Mouse (Mus musculus) liver, embryonic 12.5 days (tissue): ENCODE measurements at regions not wholly inside any gene's neighbourhood (a gene's known extent, or its start where the extent isn't known, plus 50 kb on each side); places are given as distances from the start of the nearest gene placed in this dataset.

Experiments used
- ATAC-seq: fragments of 200-750 bp; cut with Nextera tagmentation; 2 replicates; pipeline ENCODE4 v1.8.0; 2017; ENCODE audit warnings: moderate number of reproducible peaks, mild to moderate bottlenecking, moderate library complexity
- H3K27ac ChIP-seq: fragments of 300-500 bp; sonication (generic); 2 replicates; pipeline ENCODE4 v1.5.1; 2016; ENCODE audit warnings: mild to moderate bottlenecking
- H3K27me3 ChIP-seq: fragments of 300-500 bp; sonication (generic); replicated peaks from 2 replicates; pipeline ENCODE4 v1.6.1; 2016; ENCODE audit warnings: mild to moderate bottlenecking, moderate library complexity
- H3K36me3 ChIP-seq: fragments of 300-500 bp; sonication (generic); 2 replicates; pipeline ENCODE4 v1.6.1; 2016; ENCODE audit warnings: mild to moderate bottlenecking, moderate library complexity
- H3K4me1 ChIP-seq: fragments of 300-500 bp; sonication (generic); 2 replicates; pipeline ENCODE4 v1.6.1; 2016
- H3K4me2 ChIP-seq: fragments of 300-500 bp; sonication (generic); 2 replicates; pipeline ENCODE4 v1.6.1; 2016; ENCODE audit warnings: mild to moderate bottlenecking, moderate library complexity
- H3K4me3 ChIP-seq: fragments of 300-500 bp; sonication (generic); 2 replicates; pipeline ENCODE4 v1.5.1; 2016; ENCODE audit warnings: mild to moderate bottlenecking, moderate library complexity
- H3K9ac ChIP-seq: fragments of 300-500 bp; sonication (generic); 2 replicates; pipeline ENCODE4 v1.6.1; 2016; ENCODE audit warnings: mild to moderate bottlenecking, moderate library complexity
- H3K9me3 ChIP-seq: fragments of 300-500 bp; sonication (generic); replicated peaks from 2 replicates; pipeline ENCODE4 v1.6.1; 2016; ENCODE audit warnings: mild to moderate bottlenecking, moderate library complexity
- WGBS: fragments of 180-500 bp; shearing (Covaris S2); methylation state at CpG from one replicate; pipeline ENCODE4 v1.1.7; 2016; ENCODE audit not compliant: insufficient replicate concordance; 5-methylcytosine and 5-hydroxymethylcytosine counted together

GRCm38 (mm10) chr14:14599990-14600389 lies 102.1 kb upstream of the Slc4a7 start:
- H3K9ac ChIP-seq, result no peak overlapping the region
- H3K4me3 ChIP-seq, result no peak overlapping the region
- WGBS, result 29% methylated on average over 6 of the region's 6 CpGs
- no peak for ATAC-seq
- H3K4me2 ChIP-seq, result no peak overlapping the region
- H3K4me1 ChIP-seq, result no peaks in the 10 kb centered on the region
- no peaks in the 10 kb centered on the region for H3K27me3 ChIP-seq
- no peaks in the 10 kb centered on the region for H3K9me3 ChIP-seq
- no peaks in the 10 kb centered on the region for H3K36me3 ChIP-seq
- no peak overlapping the region for H3K27ac ChIP-seq

GRCm38 (mm10) chr14:14603439-14603838 lies 98.6 kb upstream of the Slc4a7 start:
- Histone ChIP-seq H3K27me3 (no peaks in the 10 kb centered on the region), H3K4me2 (no peak overlapping the region), H3K4me1 (no peaks in the 10 kb centered on the region), H3K27ac (no peak overlapping the region), H3K9ac (no peak overlapping the region), H3K4me3 (no peak overlapping the region), H3K36me3 (no peaks in the 10 kb centered on the region), H3K9me3 (no peaks in the 10 kb centered on the region)
- WGBS, result 46% methylated on average over 1 of the region's 1 CpGs
- no peak for ATAC-seq

- Histone ChIP-seq H3K4me2 (no peak overlapping the region), H3K27me3 (no peaks in the 10 kb centered on the region), H3K36me3 (no peaks in the 10 kb centered on the region), H3K4me3 (no peak overlapping the region), H3K4me1 (no peaks in the 10 kb centered on the region), H3K9ac (no peak overlapping the region), H3K9me3 (no peaks in the 10 kb centered on the region), H3K27ac (no peak overlapping the region)
- ATAC-seq, result no peak
- WGBS, result 68% methylated on average over 3 of the region's 3 CpGs
Observed at GRCm38 (mm10) chr14:14607074-14607473, 95.0 kb upstream of the Slc4a7 start.

GRCm38 (mm10) chr14:14612245-14612644 lies 89.8 kb upstream of the Slc4a7 start:
- Histone ChIP-seq H3K4me1 (no peaks in the 10 kb centered on the region), H3K36me3 (no peaks in the 10 kb centered on the region), H3K4me3 (no peak overlapping the region), H3K27ac (no peak overlapping the region), H3K4me2 (no peak overlapping the region), H3K27me3 (no peaks in the 10 kb centered on the region), H3K9me3 (no peaks in the 10 kb centered on the region), H3K9ac (no peak overlapping the region)
- ATAC-seq, result no peak
- 63% methylated on average over 3 of the region's 3 CpGs for WGBS

- Histone ChIP-seq H3K36me3 (no peaks in the 10 kb centered on the region), H3K27ac (no peak overlapping the region), H3K4me2 (no peak overlapping the region), H3K4me3 (no peak overlapping the region), H3K27me3 (no peaks in the 10 kb centered on the region), H3K9me3 (no peaks in the 10 kb centered on the region), H3K4me1 (no peaks in the 10 kb centered on the region), H3K9ac (no peak overlapping the region)
- ATAC-seq, result no peak
- WGBS, result 68% methylated on average over 5 of the region's 5 CpGs
Observed at GRCm38 (mm10) chr14:14620316-14620715, 81.8 kb upstream of the Slc4a7 start.

- peaks cover 19% of the 10 kb centered on the region for H3K4me1 ChIP-seq
- H3K27ac ChIP-seq, result no peak overlapping the region
- WGBS, result 56% methylated on average over 1 of the region's 1 CpGs
- no peaks in the 10 kb centered on the region for H3K36me3 ChIP-seq
- H3K27me3 ChIP-seq, result no peaks in the 10 kb centered on the region
- no peak overlapping the region for H3K9ac ChIP-seq
- no peak overlapping the region for H3K4me3 ChIP-seq
- H3K9me3 ChIP-seq, result no peaks in the 10 kb centered on the region
- no peak for ATAC-seq
- H3K4me2 ChIP-seq, result no peak overlapping the region
Observed at GRCm38 (mm10) chr14:14628673-14629072, 73.4 kb upstream of the Slc4a7 start.

- H3K9me3 ChIP-seq, result no peaks in the 10 kb centered on the region
- H3K4me1 ChIP-seq, result peaks cover 21% of the 10 kb centered on the region
- no peaks in the 10 kb centered on the region for H3K36me3 ChIP-seq
- ATAC-seq, result peak; percentile 51; the same call in 1 of the 2 replicates
- H3K27me3 ChIP-seq, result no peaks in the 10 kb centered on the region
- 22% methylated on average over 6 of the region's 6 CpGs for WGBS
- no peak overlapping the region for H3K27ac ChIP-seq
- H3K4me3 ChIP-seq, result no peak overlapping the region
- peak overlapping the region; percentile 71 for H3K4me2 ChIP-seq
- no peak overlapping the region for H3K9ac ChIP-seq
Observed at GRCm38 (mm10) chr14:14631750-14632149, 70.3 kb upstream of the Slc4a7 start.

GRCm38 (mm10) chr14:14632471-14632870 lies 69.6 kb upstream of the Slc4a7 start:
- Histone ChIP-seq H3K4me3 (peak overlapping the region; percentile 44), H3K36me3 (no peaks in the 10 kb centered on the region), H3K27ac (no peak overlapping the region), H3K9ac (no peak overlapping the region), H3K4me2 (peak overlapping the region; percentile 71), H3K9me3 (no peaks in the 10 kb centered on the region), H3K27me3 (no peaks in the 10 kb centered on the region), H3K4me1 (peaks cover 21% of the 10 kb centered on the region)
- 3% methylated on average over 15 of the region's 15 CpGs for WGBS
- no peak for ATAC-seq

- H3K4me2 ChIP-seq, result peak overlapping the region; percentile 71
- peak overlapping the region; percentile 27; the same call in 1 of the 2 replicates for H3K9ac ChIP-seq
- no peaks in the 10 kb centered on the region for H3K27me3 ChIP-seq
- peak; percentile 36; the same call in 1 of the 2 replicates for ATAC-seq
- H3K4me1 ChIP-seq, result peaks cover 21% of the 10 kb centered on the region
- no peaks in the 10 kb centered on the region for H3K9me3 ChIP-seq
- no peaks in the 10 kb centered on the region for H3K36me3 ChIP-seq
- 5% methylated on average over 22 of the region's 22 CpGs for WGBS
- H3K4me3 ChIP-seq, result peak overlapping the region; percentile 44
- no peak overlapping the region; the same call in 1 of the 2 replicates for H3K27ac ChIP-seq
Observed at GRCm38 (mm10) chr14:14632951-14633931, 68.8 kb upstream of the Slc4a7 start.

- Histone ChIP-seq H3K27me3 (no peaks in the 10 kb centered on the region), H3K4me3 (no peak overlapping the region), H3K4me1 (peaks cover 21% of the 10 kb centered on the region), H3K4me2 (no peak overlapping the region), H3K36me3 (no peaks in the 10 kb centered on the region), H3K27ac (no peak overlapping the region), H3K9me3 (no peaks in the 10 kb centered on the region), H3K9ac (no peak overlapping the region)
- no peak for ATAC-seq
- WGBS, result 19% methylated on average over 2 of the region's 2 CpGs
Observed at GRCm38 (mm10) chr14:14634021-14634420, 68.1 kb upstream of the Slc4a7 start.

GRCm38 (mm10) chr14:14639102-14640015 lies 62.7 kb upstream of the Slc4a7 start:
- Histone ChIP-seq H3K4me2 (no peak overlapping the region), H3K36me3 (no peaks in the 10 kb centered on the region), H3K9ac (no peak overlapping the region), H3K27ac (no peak overlapping the region), H3K4me1 (0 out of 2 replicates have a peak, but pooled peaks cover 6% of the 10 kb centered on the region), H3K4me3 (no peak overlapping the region), H3K27me3 (no peaks in the 10 kb centered on the region), H3K9me3 (no peaks in the 10 kb centered on the region)
- ATAC-seq, result no peak
- WGBS, result 63% methylated on average over 7 of the region's 7 CpGs

- no peak overlapping the region for H3K4me3 ChIP-seq
- H3K9ac ChIP-seq, result no peak overlapping the region
- H3K9me3 ChIP-seq, result no peaks in the 10 kb centered on the region
- no peak for ATAC-seq
- H3K27ac ChIP-seq, result no peak overlapping the region
- WGBS, result 24% methylated on average over 3 of the region's 3 CpGs
- no peak overlapping the region for H3K4me2 ChIP-seq
- H3K27me3 ChIP-seq, result no peaks in the 10 kb centered on the region
- 0 out of 2 replicates have a peak, but pooled peaks cover 6% of the 10 kb centered on the region for H3K4me1 ChIP-seq
- no peaks in the 10 kb centered on the region for H3K36me3 ChIP-seq
Observed at GRCm38 (mm10) chr14:14640023-14640441, 62.0 kb upstream of the Slc4a7 start.
